Mouse (Mus musculus) liver, adult 2 months (tissue): ENCODE data around the gene Gm20479. TPM values are rescaled to one million over a fixed set of nuclear protein-coding genes. Genes with fewer than 3 reads are reported as not detected.
A peak's percentile ranks its signal among the peaks of the same experiment; 100 is the strongest.

ENCODE experiments used
- DNase-seq: peaks from one replicate; pipeline ENCODE4 v3.0.0-alpha.2; 2011; ENCODE audit warnings: low read depth, low spot score; ENCODE audit errors: extremely low read depth
- H3K27ac ChIP-seq: fragments of 200-500 bp; replicated peaks from 2 replicates; pipeline ENCODE4 v1.5.1; 2012; ENCODE audit warnings: low read depth, mild to moderate bottlenecking, control low read depth, inconsistent platforms, low read length; ENCODE audit not compliant: insufficient read depth
- H3K27me3 ChIP-seq: fragments of 200-500 bp; 2 replicates; pipeline ENCODE4 v1.6.1; 2012; ENCODE audit warnings: mild to moderate bottlenecking, moderate library complexity, low read length, inconsistent platforms; ENCODE audit not compliant: control insufficient read depth, insufficient read depth
- H3K36me3 ChIP-seq: fragments of 200-500 bp; 2 replicates; pipeline ENCODE4 v1.6.1; 2012; ENCODE audit warnings: low read length, inconsistent platforms; ENCODE audit not compliant: control insufficient read depth, insufficient read depth
- H3K4me1 ChIP-seq: fragments of 200-500 bp; 2 replicates; pipeline ENCODE4 v1.6.1; 2011; ENCODE audit warnings: low read length; ENCODE audit not compliant: control insufficient read depth, insufficient read depth
- H3K4me3 ChIP-seq: fragments of 200-500 bp; 2 replicates; pipeline ENCODE4 v1.5.1; 2011; ENCODE audit warnings: low read depth, mild to moderate bottlenecking, control low read depth, low read length, moderate library complexity; ENCODE audit not compliant: insufficient read depth
- H3K79me2 ChIP-seq: fragments of 200-500 bp; 2 replicates; pipeline ENCODE4 v1.6.1; 2012; ENCODE audit warnings: inconsistent platforms, mild to moderate bottlenecking, low read length, moderate library complexity; ENCODE audit not compliant: control insufficient read depth, insufficient read depth
- H3K9ac ChIP-seq: fragments of 200-500 bp; 2 replicates; pipeline ENCODE4 v1.6.1; 2012; ENCODE audit warnings: low read depth, mild to moderate bottlenecking, control low read depth, inconsistent platforms, low read length
- CTCF ChIP-seq: fragments of 200-500 bp; IDR thresholded peaks from 2 replicates; pipeline ENCODE4 v1.5.1; 2011; ENCODE audit warnings: low read depth, low read length, control low read depth
- POLR2A ChIP-seq: fragments of 200-500 bp; IDR thresholded peaks from 2 replicates; pipeline ENCODE4 v1.6.1; 2011; ENCODE audit warnings: low read length, control low read depth; ENCODE audit not compliant: insufficient read depth; ENCODE audit errors: extremely low read depth
- WGBS: fragments of 180-500 bp; shearing (Covaris S2); methylation state at CpG from one replicate; pipeline ENCODE4 v1.1.7; 2018; 5-methylcytosine and 5-hydroxymethylcytosine counted together
- polyA plus RNA-seq: library from polyadenylated mRNA; depleted of rRNA; stranded (reverse); fragments of >200 nt; gene quantifications from 2 replicates; pipeline ENCODE4 v1.2.3, GENCODE M21; 2012
- total RNA-seq: library from RNA; depleted of rRNA; stranded (reverse); fragments of >200 nt; gene quantifications from 2 replicates; pipeline ENCODE4 v1.2.3, GENCODE M21; 2014

Gm20479 gene
- total and polyA plus RNA-seq, 2 experiments: not detected

DNA sequence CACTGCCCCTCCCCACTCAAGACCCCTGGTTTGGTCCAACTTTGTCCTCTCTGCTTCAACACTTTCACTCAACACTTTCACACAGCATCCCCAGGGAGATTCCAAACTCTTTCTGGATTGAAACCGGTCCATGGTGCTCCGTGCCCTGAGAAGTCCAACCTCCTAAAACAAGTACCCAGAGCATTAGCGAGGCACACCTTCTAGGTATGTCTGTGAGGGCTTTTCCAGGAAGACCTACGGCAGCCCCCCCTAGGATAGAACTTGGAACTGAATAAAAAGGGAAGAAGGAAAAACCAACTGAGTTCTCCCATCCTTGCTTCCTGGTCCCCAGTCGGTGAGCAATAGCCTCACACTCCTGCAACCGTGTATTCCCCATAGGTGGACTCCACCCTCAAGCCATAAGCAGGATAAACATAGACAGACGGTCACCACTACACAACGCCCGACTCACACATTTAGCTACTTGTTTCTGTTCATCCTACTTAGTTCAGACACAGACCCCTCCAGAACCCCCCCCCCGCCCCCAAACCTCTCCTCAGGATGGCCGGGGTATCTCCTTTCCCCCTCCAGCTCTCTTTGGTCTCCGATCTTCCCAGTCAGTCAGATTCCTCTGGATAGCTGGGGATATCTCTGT is 45.5 kb downstream of the Gm20479 start:
- Histone ChIP-seq H3K9ac (no peak overlapping the region), H3K4me1 (peaks cover 2% of the 10 kb centered on the region; the same call in 1 of the 2 replicates), H3K4me3 (no peak overlapping the region), H3K27me3 (no peaks in the 10 kb centered on the region; the same call in 1 of the 2 replicates), H3K36me3 (no peaks in the 10 kb centered on the region), H3K27ac (no peak overlapping the region), H3K79me2 (no peaks in the 10 kb centered on the region)
- 93% methylated on average over 12 of the region's 12 CpGs for WGBS
- DNase-seq: no peak
- TF ChIP-seq POLR2A (no peak), CTCF (no peak)

DNA sequence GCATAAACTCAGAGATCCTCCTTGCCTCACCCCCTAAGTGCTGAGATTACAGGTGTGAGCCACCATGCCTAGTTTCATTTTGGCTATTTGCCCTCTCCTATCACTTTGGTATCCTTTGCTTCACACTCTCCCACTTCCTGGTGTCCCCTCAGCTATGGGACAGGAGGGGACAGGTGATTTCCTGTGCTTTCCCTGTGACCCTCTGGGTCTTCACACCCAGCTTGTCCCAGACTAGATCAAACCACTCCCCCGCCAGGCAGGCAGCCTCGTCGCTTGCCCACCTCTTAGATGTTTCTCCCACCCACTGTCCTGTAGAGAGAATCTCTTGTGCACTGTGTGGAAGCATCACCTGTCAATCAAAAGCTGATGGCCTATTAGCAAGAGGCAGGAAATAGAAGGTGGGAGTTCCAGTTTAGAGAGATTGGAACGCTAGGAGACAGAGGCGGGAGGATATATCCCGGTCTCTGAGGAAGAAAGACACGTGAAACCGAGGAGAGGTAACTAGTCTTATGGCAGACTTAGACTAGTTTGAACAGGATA is 46.2 kb downstream of the Gm20479 start:
- Histone ChIP-seq H3K9ac (no peak overlapping the region), H3K27ac (no peak overlapping the region), H3K4me1 (peaks cover 2% of the 10 kb centered on the region; the same call in 1 of the 2 replicates), H3K4me3 (no peak overlapping the region), H3K79me2 (no peaks in the 10 kb centered on the region), H3K27me3 (no peaks in the 10 kb centered on the region; the same call in 1 of the 2 replicates), H3K36me3 (no peaks in the 10 kb centered on the region)
- 62% methylated on average over 8 of the region's 8 CpGs for WGBS
- TF ChIP-seq POLR2A: no peak
- no peak for TF ChIP-seq CTCF
- DNase-seq: no peak

DNA sequence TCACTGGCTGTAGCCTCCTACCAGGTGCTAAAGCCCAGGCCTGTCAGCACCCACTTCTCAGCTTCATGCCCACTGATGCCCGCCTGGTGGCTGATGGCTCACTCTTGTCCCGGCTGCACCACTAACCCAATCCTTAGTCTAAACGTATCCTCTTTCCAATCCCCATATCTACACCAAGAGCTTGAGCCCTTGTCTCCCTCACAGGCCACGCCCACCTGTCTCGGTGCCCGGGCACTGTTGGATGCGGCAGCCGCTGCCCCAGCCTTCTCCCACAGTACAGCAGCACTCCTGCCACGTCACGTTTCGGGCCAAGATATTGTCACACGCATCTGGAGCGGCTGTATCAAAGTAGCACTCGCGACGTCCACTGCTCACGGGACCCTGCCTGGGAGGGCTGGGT is 46.9 kb downstream of the Gm20479 start:
- no peak for TF ChIP-seq CTCF
- no peak for TF ChIP-seq POLR2A
- peaks cover 2% of the 10 kb centered on the region; the same call in 1 of the 2 replicates for H3K4me1 ChIP-seq
- H3K4me3 ChIP-seq: no peak overlapping the region
- H3K79me2 ChIP-seq: no peaks in the 10 kb centered on the region
- no peaks in the 10 kb centered on the region; the same call in 1 of the 2 replicates for H3K27me3 ChIP-seq
- H3K27ac ChIP-seq: no peak overlapping the region
- WGBS: 22% methylated on average over 17 of the region's 17 CpGs
- DNase-seq: no peak
- no peaks in the 10 kb centered on the region for H3K36me3 ChIP-seq
- no peak overlapping the region for H3K9ac ChIP-seq

DNA sequence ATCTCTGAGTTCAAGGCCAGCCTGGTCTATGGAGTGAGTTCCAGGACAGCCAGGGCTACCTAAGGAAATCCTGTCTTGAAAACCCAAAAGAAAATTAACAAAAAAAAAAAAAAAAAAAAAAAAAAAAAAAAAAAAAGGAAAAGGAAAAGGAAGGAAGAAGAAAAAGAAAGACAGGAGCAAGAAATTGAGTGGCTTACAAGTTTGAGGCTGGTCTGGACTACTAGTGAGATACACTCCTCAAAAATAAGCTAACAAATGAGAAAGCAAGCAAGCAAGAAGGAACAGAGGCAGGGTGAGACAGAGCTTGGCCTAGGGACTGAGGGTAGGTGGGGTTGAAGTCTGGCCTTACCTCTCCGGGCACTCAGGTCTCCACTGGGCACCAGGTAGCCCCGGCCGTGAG is 47.4 kb downstream of the Gm20479 start:
- no peak overlapping the region for H3K9ac ChIP-seq
- no peak overlapping the region for H3K27ac ChIP-seq
- TF ChIP-seq POLR2A (no peak), CTCF (no peak)
- H3K79me2 ChIP-seq: no peaks in the 10 kb centered on the region
- no peaks in the 10 kb centered on the region for H3K36me3 ChIP-seq
- WGBS: 92% methylated on average over 3 of the region's 3 CpGs
- H3K4me3 ChIP-seq: no peak overlapping the region
- H3K4me1 ChIP-seq: peaks cover 2% of the 10 kb centered on the region; the same call in 1 of the 2 replicates
- no peaks in the 10 kb centered on the region; the same call in 1 of the 2 replicates for H3K27me3 ChIP-seq
- DNase-seq: no peak

DNA sequence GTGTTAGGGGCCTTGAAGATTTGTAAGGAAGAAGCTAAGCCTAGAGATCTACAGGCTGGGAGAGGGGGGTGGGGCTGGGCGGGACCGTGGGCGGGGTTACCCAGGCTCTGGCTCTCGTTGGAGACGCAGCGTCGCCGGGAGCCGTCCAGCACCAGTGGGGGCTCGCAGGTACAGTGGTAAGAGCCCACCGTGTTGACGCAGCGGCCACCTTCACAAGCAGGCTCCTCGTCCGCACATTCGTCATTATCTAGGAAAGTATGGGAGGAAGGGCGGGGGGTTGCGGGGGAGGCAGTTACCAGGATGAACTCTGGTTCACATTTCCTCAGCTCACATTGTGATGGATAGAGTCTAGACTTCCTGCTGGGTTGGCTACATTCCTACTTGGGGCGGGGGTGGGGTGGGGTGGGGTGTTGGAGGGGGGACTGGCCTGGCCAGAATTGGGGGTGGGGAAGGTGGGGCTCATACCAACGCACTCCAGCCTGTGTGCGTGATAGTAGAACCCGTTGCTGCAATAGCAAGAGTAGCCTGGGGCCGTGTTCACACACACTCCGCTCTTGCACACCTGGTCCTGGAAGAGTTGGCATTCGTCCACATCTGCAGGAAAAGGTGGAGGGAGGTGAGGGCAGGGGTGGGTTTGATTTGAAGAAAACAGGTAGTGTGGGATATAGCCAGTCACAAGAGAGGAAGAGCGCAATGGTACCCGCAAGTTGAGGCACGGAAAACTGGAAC is 48.2 kb downstream of the Gm20479 start:
- Histone ChIP-seq H3K9ac (0 out of 2 replicates have a peak overlapping the region, but pooled peaks have one; percentile 40), H3K27me3 (no peaks in the 10 kb centered on the region; the same call in 1 of the 2 replicates), H3K4me3 (peak overlapping the region; percentile 33; the same call in 1 of the 2 replicates), H3K36me3 (no peaks in the 10 kb centered on the region), H3K4me1 (peaks cover 2% of the 10 kb centered on the region; the same call in 1 of the 2 replicates), H3K79me2 (no peaks in the 10 kb centered on the region), H3K27ac (no peak overlapping the region)
- TF ChIP-seq CTCF: no peak
- no peak for TF ChIP-seq POLR2A
- no peak for DNase-seq
- WGBS: 28% methylated on average over 28 of the region's 28 CpGs

DNA sequence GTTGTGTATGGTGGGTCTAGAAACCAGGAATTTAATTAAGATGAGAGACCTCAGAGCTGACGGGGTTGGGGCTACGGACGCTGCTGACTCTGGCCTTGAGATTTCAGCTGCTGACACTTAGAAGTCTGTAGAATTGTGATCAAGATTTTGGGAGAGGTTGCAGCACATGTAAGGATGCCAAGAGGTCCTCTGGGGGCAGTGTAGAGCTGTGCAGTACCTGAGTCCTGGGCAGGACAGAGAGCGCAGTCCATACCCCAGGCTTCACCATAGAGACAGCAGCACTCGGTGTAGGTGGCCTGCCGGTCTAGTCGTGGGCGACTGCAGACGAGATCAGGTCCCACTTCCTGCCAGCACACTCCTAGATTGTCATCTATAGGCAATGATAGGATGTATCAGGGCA is 49.7 kb downstream of the Gm20479 start:
- Histone ChIP-seq H3K79me2 (no peaks in the 10 kb centered on the region), H3K4me1 (peaks cover 2% of the 10 kb centered on the region; the same call in 1 of the 2 replicates), H3K36me3 (no peaks in the 10 kb centered on the region), H3K9ac (no peak overlapping the region), H3K4me3 (no peak overlapping the region), H3K27ac (no peak overlapping the region), H3K27me3 (no peaks in the 10 kb centered on the region; the same call in 1 of the 2 replicates)
- DNase-seq: no peak
- WGBS: 90% methylated on average over 9 of the region's 9 CpGs
- no peak for TF ChIP-seq CTCF
- TF ChIP-seq POLR2A: no peak
